Mouse (Mus musculus) left cerebral cortex, postnatal 36 days (tissue): ENCODE measurements at regions not wholly inside any gene's neighbourhood (a gene's known extent, or its start where the extent isn't known, plus 50 kb on each side); places are given as distances from the start of the nearest gene placed in this dataset.
"Not testable (repeated sequence)": the region's sequence is repeated elsewhere in the genome, so short reads cannot be mapped to it uniquely, and the experiment has no call there.

ENCODE experiments used
- DNase-seq, 2 experiments: peaks; one replicate each; pipeline ENCODE4 v3.0.0; 2021 to 2022; ENCODE audit warnings: low spot score in 2 of 2, mixed read lengths in 1 of 2
- intact Hi-C: fragments of 180-260 bp; cut with DNase I; formaldehyde crosslinking; loops from one replicate; pipeline ENCODE4 v1.15.1; 2025

GRCm38 (mm10) chr1:113932492-113932891 is 1752.1 kb upstream of the Cntnap5a start:
- no peak for DNase-seq
- intact Hi-C loops: no loop called here

- DNase-seq: no peak
- intact Hi-C loops: no loop called here
These were observed 1726.4 kb upstream of the Cntnap5a start for GRCm38 (mm10) chr1:113958016-113958751.

GRCm38 (mm10) chr1:113959267-113959666 is 1725.3 kb upstream of the Cntnap5a start:
- DNase-seq, intact Hi-C loops: not testable (repeated sequence)

GRCm38 (mm10) chr1:113963931-113964330 is 1720.6 kb upstream of the Cntnap5a start:
- DNase-seq, intact Hi-C loops: not testable (repeated sequence)

GRCm38 (mm10) chr1:113964431-113964830 is 1720.1 kb upstream of the Cntnap5a start:
- intact Hi-C loops: no loop called here
- no peak for DNase-seq

- DNase-seq: no peak
These were observed 1713.9 kb upstream of the Cntnap5a start for GRCm38 (mm10) chr1:113970617-113971016.

GRCm38 (mm10) chr1:113980111-113980510 is 1704.4 kb upstream of the Cntnap5a start:
- intact Hi-C loops: no loop called here
- DNase-seq: no peak

More at GRCm38 (mm10) chr1:113970617-113971016, 1713.9 kb upstream of the Cntnap5a start:
- intact Hi-C loops: no loop called here

GRCm38 (mm10) chr1:113989676-113990296 is 1694.8 kb upstream of the Cntnap5a start:
- DNase-seq: no peak
- intact Hi-C loops: no loop called here

- intact Hi-C loops: no loop called here
- peak; percentile 4 to 18 for DNase-seq
These were observed 1692.1 kb upstream of the Cntnap5a start for GRCm38 (mm10) chr1:113992488-113992887.

GRCm38 (mm10) chr1:114037877-114038276 is 1646.7 kb upstream of the Cntnap5a start:
- no peak for DNase-seq
- intact Hi-C loops: no loop called here

- intact Hi-C loops: no loop called here
- no peak for DNase-seq
These were observed 1645.2 kb upstream of the Cntnap5a start for GRCm38 (mm10) chr1:114039383-114039782.

GRCm38 (mm10) chr1:114063097-114063496 is 1621.5 kb upstream of the Cntnap5a start:
- DNase-seq: no peak
- intact Hi-C loops: no loop called here

GRCm38 (mm10) chr1:114074506-114074905 is 1610.0 kb upstream of the Cntnap5a start:
- no peak for DNase-seq
- intact Hi-C loops: no loop called here
